Comparison of ENCODE assay signal across 19 mouse cellular contexts in genomic region chr12:100781428-100782120, GRCm38 (mm10).
"Had no signal": no experiment of that assay in that cellular context is flagged by ENCODE, and none has a peak within 500 bp of the region (broad histone marks: within the 10 kb centered on the region; RNA-seq: fewer than 3 reads in every experiment).

No protein-coding gene starts in this region.

- H3K4me2 ChIP-seq: liver, embryonic 13.5 days; midbrain, embryonic 12.5 days; midbrain, embryonic 15.5 days; neural tube, embryonic 12.5 days; neural tube, embryonic 15.5 days had no signal

- DNase-seq: kidney, postnatal 14 days; kidney, postnatal 4 days; layer of hippocampus, postnatal 36 days; liver, embryonic 13.5 days; lung, adult 2 months; lung, postnatal 14 days; lung, postnatal 4 days; right cerebral cortex, adult 18-20 months; right cerebral cortex, postnatal 14 days; right cerebral cortex, postnatal 4 days; thymus, adult 2 months; thymus, postnatal 14 days; thymus, postnatal 4 days had no signal

- H3K27me3 ChIP-seq: liver, embryonic 13.5 days; midbrain, embryonic 12.5 days; midbrain, embryonic 15.5 days; neural tube, embryonic 12.5 days; neural tube, embryonic 15.5 days had no signal

- H3K9me3 ChIP-seq: liver, embryonic 13.5 days; midbrain, embryonic 12.5 days; midbrain, embryonic 15.5 days; neural tube, embryonic 12.5 days; neural tube, embryonic 15.5 days had no signal

- H3K9ac ChIP-seq: liver, embryonic 13.5 days; midbrain, embryonic 12.5 days; midbrain, embryonic 15.5 days; neural tube, embryonic 12.5 days; neural tube, embryonic 15.5 days had no signal

- ATAC-seq: midbrain, embryonic 15.5 days had no signal

- H3K27ac ChIP-seq: left cerebral cortex, adult 2 months; liver, embryonic 13.5 days; midbrain, embryonic 12.5 days; midbrain, embryonic 15.5 days; neural tube, embryonic 12.5 days; neural tube, embryonic 15.5 days; stomach, postnatal 0 days had no signal

- H3K4me3 ChIP-seq: left cerebral cortex, adult 2 months; liver, embryonic 13.5 days; midbrain, embryonic 12.5 days; midbrain, embryonic 15.5 days; neural tube, embryonic 12.5 days; neural tube, embryonic 15.5 days had no signal

- H3K36me3 ChIP-seq: liver, embryonic 13.5 days; midbrain, embryonic 12.5 days; midbrain, embryonic 15.5 days; neural tube, embryonic 12.5 days; neural tube, embryonic 15.5 days had no signal
